Mouse (Mus musculus) lung, embryonic 14.5 days (tissue): Measurements from ENCODE around the gene Nav3. TPM values are rescaled to one million over a fixed set of nuclear protein-coding genes. Genes with fewer than 3 reads are reported as not detected.
"Not testable (repeated sequence)": the region's sequence is repeated elsewhere in the genome, so short reads cannot be mapped to it uniquely, and the experiment has no call there.

ENCODE experiments used
- ATAC-seq: fragments of 200-750 bp; cut with Nextera tagmentation; 2 replicates; pipeline ENCODE4 v1.8.0; 2017; ENCODE audit warnings: mild to moderate bottlenecking, moderate TSS enrichment, moderate library complexity; ENCODE audit not compliant: insufficient read depth
- DNase-seq: peaks from one replicate; pipeline ENCODE4 v3.0.0-alpha.2; 2015
- H3K27ac ChIP-seq: fragments of 300-500 bp; sonication (generic); 2 replicates; pipeline ENCODE4 v1.5.1; 2014; ENCODE audit warnings: low read depth, mild to moderate bottlenecking, moderate library complexity
- H3K27me3 ChIP-seq: fragments of 300-500 bp; sonication (generic); 2 replicates; pipeline ENCODE4 v1.6.1; 2014; ENCODE audit warnings: low read length, control low read depth; ENCODE audit not compliant: insufficient read depth
- H3K36me3 ChIP-seq: fragments of 300-500 bp; sonication (generic); 2 replicates; pipeline ENCODE4 v1.6.1; 2014; ENCODE audit warnings: control low read depth; ENCODE audit not compliant: insufficient read depth
- H3K4me1 ChIP-seq: fragments of 300-500 bp; sonication (generic); 2 replicates; pipeline ENCODE4 v1.6.1; 2014; ENCODE audit warnings: antibody characterized with exemption, control low read depth; ENCODE audit not compliant: insufficient read depth
- H3K4me2 ChIP-seq: fragments of 300-500 bp; sonication (generic); 2 replicates; pipeline ENCODE4 v1.6.1; 2014; ENCODE audit warnings: mild to moderate bottlenecking
- H3K4me3 ChIP-seq: fragments of 300-500 bp; sonication (generic); 2 replicates; pipeline ENCODE4 v1.5.1; 2014; ENCODE audit warnings: low read depth, low read length
- H3K9ac ChIP-seq: fragments of 300-500 bp; sonication (generic); 2 replicates; pipeline ENCODE4 v1.6.1; 2014
- H3K9me3 ChIP-seq: fragments of 300-500 bp; sonication (generic); 2 replicates; pipeline ENCODE4 v1.6.1; 2016; ENCODE audit warnings: low read depth, low read length, control low read depth
- CTCF ChIP-seq: IDR thresholded peaks from 2 replicates; pipeline ENCODE4 v1.5.1; 2016; ENCODE audit warnings: antibody characterized with exemption, low read depth
- WGBS: fragments of 180-500 bp; shearing (Covaris S2); extraction: QIAGEN DNeasy Blood & Tissue Kit; methylation state at CpG from one replicate; pipeline ENCODE4 v1.1.7; 2014; 5-methylcytosine and 5-hydroxymethylcytosine counted together
- polyA plus RNA-seq: library from polyadenylated mRNA; unstranded; fragments of >200 nt; fragmentation: Nextera tagmentation; extraction: Ambion mirVana; gene quantifications from 2 replicates; pipeline ENCODE4 v1.2.1, GENCODE M21; 2014

Nav3 gene
- polyA plus RNA-seq, 1 experiment from 2014 or later: 3.7 TPM

DNA sequence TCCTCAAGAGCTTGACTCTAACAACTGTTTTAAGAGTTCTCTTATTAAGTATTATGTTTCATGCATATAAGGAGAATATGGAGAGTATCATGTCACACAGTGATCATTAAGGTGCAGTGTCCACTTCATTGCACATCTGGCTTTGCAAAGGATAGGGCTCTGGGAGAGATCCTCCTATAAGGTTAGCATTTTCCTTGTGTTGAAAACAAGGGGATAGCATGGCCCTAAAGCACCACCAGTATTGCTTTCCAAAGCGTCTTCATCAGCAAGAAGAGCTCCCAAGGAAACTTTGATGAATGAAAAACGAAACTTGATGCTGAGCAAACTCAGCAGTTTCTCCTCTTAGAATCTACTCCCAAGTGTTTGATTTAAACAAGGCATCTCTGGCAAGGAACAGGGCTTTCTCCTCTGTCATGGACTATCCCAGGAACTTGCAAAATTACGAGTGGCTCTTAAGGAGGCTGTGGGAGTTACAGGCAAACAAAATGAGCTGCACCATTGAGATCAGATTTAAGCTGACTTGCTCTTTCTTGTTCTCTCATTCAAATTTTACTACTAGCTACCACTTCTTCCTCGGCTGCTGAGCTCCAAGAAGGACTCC is 436.6 kb downstream of the Nav3 start:
- Histone ChIP-seq H3K4me2 (no peak overlapping the region), H3K27me3 (no peaks in the 10 kb centered on the region), H3K27ac (no peak overlapping the region), H3K36me3 (no peaks in the 10 kb centered on the region), H3K9me3 (no peaks in the 10 kb centered on the region), H3K4me1 (no peaks in the 10 kb centered on the region), H3K4me3 (no peak overlapping the region), H3K9ac (no peak overlapping the region)
- DNase-seq (no peak), ATAC-seq (no peak)
- 52% methylated on average over 4 of the region's 4 CpGs for WGBS
- no peak for TF ChIP-seq CTCF

DNA sequence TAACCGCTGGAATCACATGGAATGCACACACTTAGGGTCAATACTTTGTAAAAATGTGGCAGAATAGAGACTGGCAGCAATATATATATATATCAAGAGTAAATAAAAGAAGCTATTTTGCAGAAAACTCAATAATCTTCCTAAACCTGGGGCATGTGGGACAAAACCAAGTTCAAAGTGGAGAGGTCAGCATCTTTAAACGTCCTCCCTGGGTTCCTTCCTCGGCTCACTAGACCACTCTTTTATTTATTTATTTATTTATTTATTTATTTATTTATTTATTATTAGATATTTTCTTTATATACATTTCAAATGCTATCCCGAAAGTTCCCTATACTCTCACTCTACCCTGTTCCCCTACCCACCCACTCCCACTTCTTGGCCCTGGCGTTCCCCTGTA is 454.7 kb downstream of the Nav3 start:
- WGBS: 72% methylated on average over 5 of the region's 5 CpGs
- not testable (repeated sequence) for H3K4me2 ChIP-seq, H3K36me3 ChIP-seq, H3K9ac ChIP-seq, H3K27me3 ChIP-seq, H3K9me3 ChIP-seq, H3K27ac ChIP-seq, H3K4me3 ChIP-seq, H3K4me1 ChIP-seq, DNase-seq
- ATAC-seq: 0 out of 2 replicates have a peak, but pooled peaks have one; percentile 28

DNA sequence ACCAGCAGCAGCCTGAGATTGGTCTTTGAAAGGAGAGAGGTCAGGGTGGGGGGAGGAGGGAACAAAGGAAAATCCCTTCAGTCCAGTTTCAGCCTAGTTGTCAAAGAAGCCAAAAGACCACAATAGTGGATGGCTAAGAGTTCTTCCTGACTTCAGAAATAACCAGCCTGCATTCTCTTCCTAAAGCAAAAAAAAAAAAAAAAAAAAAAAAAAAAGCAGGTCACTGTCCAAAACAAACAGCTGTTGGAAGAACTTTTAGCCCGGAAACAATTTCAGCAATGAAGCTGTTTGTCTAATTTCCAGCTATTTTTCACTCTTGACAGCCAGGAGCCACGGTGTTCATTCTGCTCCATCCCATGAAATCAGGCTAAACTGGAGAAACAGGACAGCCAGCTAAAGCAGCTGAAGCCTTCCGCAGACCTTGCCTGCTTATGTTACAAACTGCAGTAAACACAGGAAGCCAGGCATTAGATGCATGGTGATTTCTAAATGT is 455.2 kb downstream of the Nav3 start:
- Histone ChIP-seq H3K4me2 (peak overlapping the region; percentile 24; the same call in 1 of the 2 replicates), H3K36me3 (no peaks in the 10 kb centered on the region), H3K27me3 (no peaks in the 10 kb centered on the region), H3K9ac (no peak overlapping the region), H3K4me1 (no peaks in the 10 kb centered on the region), H3K9me3 (no peaks in the 10 kb centered on the region), H3K27ac (no peak overlapping the region), H3K4me3 (no peak overlapping the region)
- TF ChIP-seq CTCF: no peak
- peak; percentile 68 for DNase-seq
- peak; percentile 75 for ATAC-seq
- WGBS: 12% methylated on average over 3 of the region's 3 CpGs

DNA sequence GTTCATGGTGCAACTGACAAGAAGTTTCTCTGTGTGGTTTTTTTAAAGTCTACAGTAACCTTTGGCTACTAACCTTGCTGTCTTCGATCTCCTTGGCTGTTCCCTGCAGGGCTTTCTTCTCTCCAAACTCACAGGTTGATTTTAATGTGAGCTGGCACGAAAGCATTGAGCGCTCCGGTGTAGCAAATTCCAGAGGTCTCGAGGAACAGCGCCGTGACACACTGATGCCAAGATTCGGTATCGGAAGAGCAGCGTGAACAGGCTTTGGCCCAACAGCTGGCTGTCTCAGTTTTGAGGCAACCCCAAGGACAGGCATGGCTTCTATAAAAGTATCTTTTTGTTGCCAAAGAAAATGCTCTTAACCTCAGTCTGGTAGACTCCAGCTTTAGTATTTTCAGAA is 456.1 kb downstream of the Nav3 start:
- Histone ChIP-seq H3K9ac (no peak overlapping the region), H3K36me3 (no peaks in the 10 kb centered on the region), H3K9me3 (no peaks in the 10 kb centered on the region), H3K4me2 (no peak overlapping the region), H3K27ac (no peak overlapping the region; the same call in 1 of the 2 replicates), H3K27me3 (no peaks in the 10 kb centered on the region), H3K4me3 (no peak overlapping the region), H3K4me1 (no peaks in the 10 kb centered on the region)
- no peak for TF ChIP-seq CTCF
- peak; percentile 13 for DNase-seq
- no peak for ATAC-seq
- whole genome bisulfite sequencing: 80% methylated on average over 10 of the region's 10 CpGs

DNA sequence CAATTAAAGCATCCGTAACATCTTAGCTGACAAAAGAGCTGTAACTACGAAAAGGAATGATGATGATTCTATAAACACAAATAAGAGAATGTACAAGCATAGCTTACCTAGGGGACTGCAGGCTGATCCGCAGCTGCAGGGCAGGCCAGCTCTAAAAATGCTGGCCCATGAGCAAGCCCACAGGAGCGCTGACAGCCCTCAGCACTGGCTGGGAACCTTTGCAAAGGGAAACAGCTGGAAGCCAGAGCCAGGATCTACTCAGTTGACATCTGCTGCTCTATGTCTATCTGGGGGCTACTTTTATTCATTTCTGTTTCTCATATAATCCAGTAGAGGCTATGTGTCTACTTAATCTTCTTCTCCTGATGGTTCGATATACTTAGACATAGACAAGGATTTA is 461.7 kb downstream of the Nav3 start:
- no peak overlapping the region for H3K9ac ChIP-seq
- WGBS: 62% methylated on average over 5 of the region's 5 CpGs
- H3K4me2 ChIP-seq: no peak overlapping the region
- DNase-seq: no peak
- no peaks in the 10 kb centered on the region for H3K36me3 ChIP-seq
- no peak overlapping the region for H3K4me3 ChIP-seq
- ATAC-seq: no peak
- H3K9me3 ChIP-seq: no peaks in the 10 kb centered on the region
- no peak for TF ChIP-seq CTCF
- H3K27me3 ChIP-seq: no peaks in the 10 kb centered on the region
- no peaks in the 10 kb centered on the region for H3K4me1 ChIP-seq
- no peak overlapping the region for H3K27ac ChIP-seq

DNA sequence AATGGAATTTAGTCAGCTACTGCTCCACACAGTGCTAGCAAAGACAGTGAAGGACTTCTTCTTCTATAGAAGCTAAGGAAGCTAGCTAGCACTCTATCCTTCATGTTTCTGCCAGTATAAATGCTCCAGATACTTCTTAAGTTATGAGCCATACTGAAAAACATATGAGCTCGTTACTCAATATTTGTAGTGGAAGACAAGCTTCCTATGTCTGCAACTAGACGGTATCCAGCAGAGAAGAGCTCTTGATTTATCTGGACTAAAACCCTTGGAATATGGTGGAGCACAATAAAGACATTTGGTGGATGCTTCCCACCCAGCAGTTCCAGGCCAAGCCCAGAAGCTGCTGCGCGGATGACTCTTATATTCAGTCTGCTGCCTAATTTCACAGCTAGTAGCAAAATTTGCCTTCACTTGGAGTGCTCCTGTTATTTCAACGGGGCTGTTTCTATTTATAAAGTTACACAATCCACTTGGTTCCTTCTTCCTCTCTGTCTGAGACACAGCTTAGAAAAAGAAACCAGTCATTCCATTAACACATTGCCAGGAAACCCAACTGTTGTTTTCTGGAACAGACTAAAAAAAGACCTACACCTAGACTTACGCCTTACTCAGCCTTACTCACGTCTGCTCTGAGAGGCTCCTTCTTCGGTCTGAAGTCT is 470.0 kb downstream of the Nav3 start:
- no peak overlapping the region for H3K27ac ChIP-seq
- H3K4me3 ChIP-seq: no peak overlapping the region
- no peaks in the 10 kb centered on the region for H3K4me1 ChIP-seq
- no peak for TF ChIP-seq CTCF
- DNase-seq (no peak), ATAC-seq (no peak)
- no peaks in the 10 kb centered on the region for H3K36me3 ChIP-seq
- H3K4me2 ChIP-seq: no peak overlapping the region
- H3K27me3 ChIP-seq: no peaks in the 10 kb centered on the region
- H3K9ac ChIP-seq: no peak overlapping the region
- H3K9me3 ChIP-seq: no peaks in the 10 kb centered on the region
- WGBS: 73% methylated on average over 8 of the region's 8 CpGs

DNA sequence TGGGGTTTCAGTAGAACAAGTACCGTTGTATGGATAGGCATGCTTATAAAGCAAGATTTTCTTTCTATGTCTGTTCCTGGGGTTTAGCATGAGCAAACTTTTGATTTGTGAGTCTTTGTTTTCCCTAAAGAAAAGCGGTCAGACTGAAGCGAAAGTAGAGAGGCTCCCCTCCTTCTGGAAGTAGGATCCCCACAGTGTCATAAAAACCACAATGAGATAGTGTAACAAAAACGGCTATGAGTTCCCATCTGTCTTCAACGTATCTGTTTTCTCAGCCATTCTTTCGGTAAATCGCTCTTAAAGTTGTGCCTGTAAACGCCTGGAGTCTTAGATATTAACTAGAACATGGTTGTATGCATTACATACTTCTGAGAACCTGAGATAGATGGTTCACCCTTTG is 479.7 kb downstream of the Nav3 start:
- Histone ChIP-seq H3K9ac (no peak overlapping the region), H3K4me2 (no peak overlapping the region), H3K9me3 (no peaks in the 10 kb centered on the region), H3K27me3 (no peaks in the 10 kb centered on the region), H3K4me3 (no peak overlapping the region), H3K36me3 (no peaks in the 10 kb centered on the region), H3K27ac (no peak overlapping the region), H3K4me1 (no peaks in the 10 kb centered on the region)
- no peak for DNase-seq
- ATAC-seq: no peak
- WGBS: 86% methylated on average over 8 of the region's 8 CpGs
- no peak for TF ChIP-seq CTCF
